Mouse (Mus musculus) liver, postnatal 0 days (tissue): ENCODE measurements around the gene Psapl1. TPM values are rescaled to one million over a fixed set of nuclear protein-coding genes. Genes with fewer than 3 reads are reported as not detected.

Experiments used
- ATAC-seq: fragments of 200-750 bp; cut with Nextera tagmentation; 2 replicates; pipeline ENCODE4 v1.8.0; 2017; ENCODE audit warnings: mild to moderate bottlenecking, moderate library complexity
- DNase-seq: peaks from one replicate; pipeline ENCODE4 v3.0.0-alpha.2; 2016
- H3K27ac ChIP-seq: fragments of 300-500 bp; sonication (generic); 2 replicates; pipeline ENCODE4 v1.5.1; 2014; ENCODE audit warnings: antibody characterized with exemption, moderate library complexity, mild to moderate bottlenecking, low read depth
- H3K27me3 ChIP-seq: fragments of 300-500 bp; sonication (generic); 2 replicates; pipeline ENCODE4 v1.6.1; 2014; ENCODE audit warnings: low read length, control low read depth, mixed read lengths; ENCODE audit not compliant: insufficient read depth
- H3K36me3 ChIP-seq: fragments of 300-500 bp; sonication (generic); replicated peaks from 2 replicates; pipeline ENCODE4 v1.6.1; 2014; ENCODE audit warnings: mild to moderate bottlenecking, control low read depth, low read length, moderate library complexity, mixed read lengths; ENCODE audit not compliant: insufficient read depth
- H3K4me1 ChIP-seq: fragments of 300-500 bp; sonication (generic); 2 replicates; pipeline ENCODE4 v1.6.1; 2014; ENCODE audit warnings: antibody characterized with exemption, mild to moderate bottlenecking, control low read depth; ENCODE audit not compliant: insufficient read depth
- H3K4me2 ChIP-seq: fragments of 300-500 bp; sonication (generic); 2 replicates; pipeline ENCODE4 v1.6.1; 2014; ENCODE audit warnings: low read depth, mild to moderate bottlenecking, low read length, moderate library complexity, mixed read lengths
- H3K4me3 ChIP-seq: fragments of 300-500 bp; sonication (generic); 2 replicates; pipeline ENCODE4 v1.5.1; 2014; ENCODE audit warnings: low read depth, low read length
- H3K9ac ChIP-seq: fragments of 300-500 bp; sonication (generic); replicated peaks from 2 replicates; pipeline ENCODE4 v1.6.1; 2014; ENCODE audit warnings: mild to moderate bottlenecking, moderate library complexity
- H3K9me3 ChIP-seq: fragments of 300-500 bp; sonication (generic); 2 replicates; pipeline ENCODE4 v1.6.1; 2016; ENCODE audit warnings: mild to moderate bottlenecking, control low read depth, low read length, mixed read lengths
- CTCF ChIP-seq: sonication (generic); IDR thresholded peaks from 2 replicates; pipeline ENCODE4 v1.5.1; 2016; ENCODE audit warnings: antibody characterized with exemption, low read depth
- EP300 ChIP-seq: IDR thresholded peaks from 2 replicates; pipeline ENCODE4 v1.6.1; 2016; ENCODE audit warnings: antibody characterized with exemption, low read depth, mild to moderate bottlenecking
- WGBS: fragments of 180-500 bp; shearing (Covaris S2); extraction: QIAGEN DNeasy Blood & Tissue Kit; methylation state at CpG from one replicate; pipeline ENCODE4 v1.1.7; 2014; ENCODE audit not compliant: insufficient replicate concordance; 5-methylcytosine and 5-hydroxymethylcytosine counted together
- polyA plus RNA-seq: library from polyadenylated mRNA; unstranded; fragments of >200 nt; fragmentation: Nextera tagmentation; extraction: Ambion mirVana; gene quantifications from 2 replicates; pipeline ENCODE4 v1.2.1, GENCODE M21; 2015

The Psapl1 gene
- not detected in 2 replicates for polyA plus RNA-seq

DNA sequence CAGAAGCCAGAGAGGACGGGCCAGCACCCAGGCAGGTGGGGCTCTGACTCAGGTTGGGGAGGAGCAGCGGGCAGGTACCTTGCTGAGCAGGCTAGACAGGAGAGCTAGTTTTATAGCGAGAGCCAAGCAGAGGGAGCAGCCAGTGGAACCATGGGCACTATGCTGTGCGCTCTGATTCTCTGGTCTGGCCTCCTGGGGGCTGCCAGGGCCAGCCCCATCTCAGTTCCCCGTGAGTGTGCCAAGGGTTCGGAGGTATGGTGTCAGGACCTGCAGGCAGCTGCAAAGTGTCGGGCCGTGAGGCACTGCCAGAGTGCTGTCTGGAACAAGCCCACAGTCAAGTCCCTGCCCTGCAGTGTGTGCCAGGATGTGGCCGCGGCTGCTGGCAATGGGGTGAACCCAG lies at the start of gene Psapl1:
Gene Psapl1, plus strand, starts transcription at position 106 of the 400 bp plus-strand sequence.
- whole genome bisulfite sequencing = 70% methylated on average over 10 of the region's 10 CpGs
- no peak for ATAC-seq

DNA sequence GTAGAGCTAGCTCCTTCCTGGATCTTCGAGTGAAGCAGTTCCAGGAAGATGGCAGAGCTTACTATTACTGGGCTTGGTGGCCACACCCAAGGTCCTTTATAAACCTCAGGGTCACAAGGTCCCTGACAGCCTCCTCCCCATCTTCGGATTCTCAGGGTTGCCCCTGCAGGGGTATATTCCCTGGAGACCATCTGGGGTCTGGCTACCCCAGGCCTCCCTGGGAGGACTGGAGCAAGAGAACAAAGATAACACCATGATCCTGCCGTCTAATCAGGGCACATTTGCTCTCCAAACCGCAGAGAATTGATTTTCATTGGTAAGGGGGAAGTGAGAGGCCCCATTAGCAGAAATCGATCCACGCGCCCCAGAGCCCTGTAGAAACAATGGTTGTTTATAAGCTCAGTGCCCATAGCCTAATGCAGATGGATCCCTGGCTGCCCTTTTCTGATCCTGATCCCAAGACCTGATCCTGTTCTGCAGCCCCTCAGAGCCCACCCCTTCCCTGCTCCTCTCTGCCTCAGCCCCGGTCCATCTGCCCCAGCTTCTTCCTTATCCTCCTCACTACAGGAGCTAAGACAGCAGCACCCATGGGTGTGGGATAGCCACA lies 48.8 kb upstream of the Psapl1 start:
- H3K36me3 ChIP-seq = no peaks in the 10 kb centered on the region
- ATAC-seq = no peak
- no peak for DNase-seq
- H3K9me3 ChIP-seq = no peaks in the 10 kb centered on the region
- H3K4me1 ChIP-seq = no peaks in the 10 kb centered on the region; the same call in 1 of the 2 replicates
- no peak overlapping the region for H3K27ac ChIP-seq
- no peaks in the 10 kb centered on the region for H3K27me3 ChIP-seq
- H3K9ac ChIP-seq = no peak overlapping the region
- H3K4me2 ChIP-seq = no peak overlapping the region
- 53% methylated on average over 8 of the region's 8 CpGs for WGBS
- no peak for TF ChIP-seq EP300
- no peak for TF ChIP-seq CTCF
- no peak overlapping the region for H3K4me3 ChIP-seq

More for the DNA sequence above, at the start of gene Psapl1:
- no peak for TF ChIP-seq CTCF
- TF ChIP-seq EP300 = no peak
- H3K27me3 ChIP-seq = no peaks in the 10 kb centered on the region
- H3K4me2 ChIP-seq = no peak within 1 kb of the TSS
- no peak within 1 kb of the TSS for H3K9ac ChIP-seq
- H3K4me3 ChIP-seq = no peak within 1 kb of the TSS
- H3K9me3 ChIP-seq = no peaks in the 10 kb centered on the region
- H3K36me3 ChIP-seq = no peaks in the 10 kb centered on the region
- DNase-seq = no peak
- H3K4me1 ChIP-seq = no peaks in the 10 kb centered on the region
- H3K27ac ChIP-seq = no peak within 1 kb of the TSS

DNA sequence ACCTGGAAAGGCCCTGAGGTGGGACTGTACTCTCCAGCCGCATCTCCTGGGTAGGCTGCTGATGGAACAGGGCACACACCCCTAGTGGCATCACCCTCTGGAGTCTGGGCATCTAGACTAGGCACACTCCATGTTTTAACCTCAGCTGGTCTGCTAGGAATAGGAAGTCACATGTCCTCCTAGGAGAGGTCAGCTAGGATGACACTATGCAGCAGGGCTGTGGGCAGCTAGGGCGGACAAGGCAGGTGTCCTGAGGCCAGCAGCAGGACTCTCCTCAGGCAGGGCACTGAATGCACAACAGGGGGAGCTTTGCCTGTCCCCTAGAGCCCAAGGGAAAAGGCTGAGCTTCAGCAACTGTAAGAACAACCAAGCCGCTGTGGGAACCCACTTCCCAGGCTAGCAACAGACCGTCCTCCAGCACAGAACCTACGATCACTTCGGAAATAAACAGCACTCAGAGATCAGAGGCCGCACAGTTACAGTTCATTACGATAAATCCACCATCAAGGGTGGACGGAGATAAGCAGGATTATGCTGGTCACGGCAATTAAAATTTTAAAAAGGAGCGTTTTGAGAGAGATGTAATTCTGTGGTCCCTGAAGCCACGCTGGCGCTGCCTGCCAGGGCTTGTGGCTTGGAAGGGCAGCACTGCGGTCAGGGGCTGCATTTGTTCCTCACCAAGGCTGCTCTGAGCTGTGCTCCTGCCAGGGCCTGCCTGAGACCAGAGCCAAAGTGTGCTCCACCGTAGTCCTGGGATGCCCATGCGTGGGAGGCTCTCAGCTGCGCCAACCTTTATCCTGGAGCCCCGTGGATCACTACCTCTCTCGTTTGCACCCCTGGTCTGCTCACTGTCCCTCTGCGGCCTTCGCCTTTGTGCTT lies 38.2 kb upstream of the Psapl1 start:
- Histone ChIP-seq H3K27ac (no peak overlapping the region), H3K27me3 (no peaks in the 10 kb centered on the region), H3K9me3 (no peaks in the 10 kb centered on the region), H3K4me2 (no peak overlapping the region), H3K36me3 (no peaks in the 10 kb centered on the region), H3K4me3 (no peak overlapping the region), H3K9ac (no peak overlapping the region), H3K4me1 (no peaks in the 10 kb centered on the region)
- no peak for DNase-seq
- ATAC-seq = no peak
- 78% methylated on average over 21 of the region's 21 CpGs for WGBS
- TF ChIP-seq EP300 = no peak
- TF ChIP-seq CTCF = no peak

DNA sequence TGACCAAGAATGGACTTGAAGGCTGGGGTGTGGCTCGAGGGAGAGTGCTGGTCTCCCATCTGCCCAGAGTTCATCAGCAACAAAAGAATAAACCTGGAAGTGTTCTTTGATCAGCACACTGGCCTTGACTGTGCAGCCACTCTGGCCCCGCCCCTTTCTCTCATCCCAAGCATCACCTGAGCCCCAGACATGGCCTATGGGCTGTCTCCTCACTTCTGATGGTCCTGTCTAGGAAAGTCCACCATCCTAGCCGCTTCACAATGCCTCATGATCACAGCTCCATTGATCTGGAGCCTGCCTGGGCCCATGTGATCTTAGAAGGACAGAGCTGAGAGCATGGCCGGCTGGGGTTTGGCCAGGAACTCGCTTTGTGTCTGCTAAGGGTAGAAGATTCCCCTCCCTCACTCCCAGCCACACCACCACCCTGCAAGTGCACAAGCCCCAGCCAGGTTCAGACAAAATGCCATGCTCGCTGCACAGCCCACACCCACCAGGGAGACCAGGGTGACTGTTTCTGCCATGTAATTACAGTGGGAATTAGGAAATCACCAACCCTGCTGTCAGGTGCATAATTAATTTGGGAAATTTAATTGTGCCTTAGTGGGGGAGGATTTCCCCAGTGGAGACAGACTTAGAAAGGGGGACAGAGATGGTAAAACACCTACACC lies 37.3 kb upstream of the Psapl1 start:
- H3K27me3 ChIP-seq = no peaks in the 10 kb centered on the region
- H3K4me3 ChIP-seq = no peak overlapping the region
- H3K4me2 ChIP-seq = no peak overlapping the region
- no peak overlapping the region for H3K9ac ChIP-seq
- TF ChIP-seq CTCF (no peak), EP300 (no peak)
- ATAC-seq = no peak
- H3K4me1 ChIP-seq = no peaks in the 10 kb centered on the region
- no peak overlapping the region for H3K27ac ChIP-seq
- WGBS = 65% methylated on average over 6 of the region's 6 CpGs
- H3K9me3 ChIP-seq = no peaks in the 10 kb centered on the region
- no peaks in the 10 kb centered on the region for H3K36me3 ChIP-seq
- no peak for DNase-seq

DNA sequence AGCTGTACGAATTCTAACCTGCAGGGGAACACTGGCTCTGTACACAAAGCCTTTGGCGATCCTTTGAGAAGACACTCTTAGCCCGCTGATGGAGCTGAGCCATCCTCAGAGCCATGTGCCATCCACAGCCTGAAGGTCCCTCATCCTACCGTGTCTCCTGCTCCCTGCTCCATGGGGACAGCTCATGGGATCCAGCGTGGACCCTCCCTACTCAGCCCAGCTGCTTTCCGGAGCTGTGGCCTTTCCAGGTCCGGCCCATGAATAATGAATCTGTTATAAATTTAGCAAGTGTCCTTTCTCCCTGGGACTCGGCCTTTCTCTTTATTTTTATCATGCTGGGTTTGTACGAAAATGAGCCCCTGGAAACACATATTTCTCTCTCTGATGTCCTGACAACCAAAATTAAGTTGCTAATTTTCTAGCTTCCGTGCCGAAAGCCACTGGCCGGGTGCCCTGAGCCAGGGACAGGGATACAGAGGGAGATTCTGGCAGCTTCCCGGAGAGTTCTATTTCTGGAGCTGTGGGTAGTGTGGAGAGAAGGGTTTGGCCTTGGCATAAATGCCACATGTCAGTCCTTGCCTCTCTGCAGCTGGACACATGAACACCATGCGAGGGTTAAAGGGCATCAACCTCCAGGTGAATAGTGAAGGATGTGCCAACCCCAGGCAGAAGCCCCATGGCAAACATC lies 34.7 kb upstream of the Psapl1 start:
- Histone ChIP-seq H3K4me2 (no peak overlapping the region), H3K27ac (no peak overlapping the region), H3K4me3 (no peak overlapping the region), H3K4me1 (no peaks in the 10 kb centered on the region), H3K27me3 (no peaks in the 10 kb centered on the region), H3K9me3 (no peaks in the 10 kb centered on the region), H3K36me3 (no peaks in the 10 kb centered on the region), H3K9ac (no peak overlapping the region)
- DNase-seq (no peak), ATAC-seq (no peak)
- WGBS = 76% methylated on average over 14 of the region's 14 CpGs
- TF ChIP-seq CTCF (no peak), EP300 (no peak)
